13 mouse cellular contexts compared by ENCODE assay signal in genomic region chr6:41194464-41194863, GRCm38 (mm10).
A peak's percentile ranks its signal among the peaks of the same experiment; 100 is the strongest.
DNase-seq lines count a peak whose midpoint lies in the region; ATAC-seq lines count a peak whose summit lies in the region.
"Had no signal": no experiment of that assay in that cellular context is flagged by ENCODE, and none has a peak within 500 bp of the region (broad histone marks: within the 10 kb centered on the region; RNA-seq: fewer than 3 reads in every experiment).

No protein-coding gene starts in this region.

- DNase-seq in hindbrain, embryonic 11.5 days (ENCODE audit: low spot score) = peak; percentile 12
- DNase-seq in hindbrain, embryonic 10.5 days (ENCODE audit: low spot score) = no peak
- DNase-seq in 416B (ENCODE audit: low read depth) = peak; percentile 73
- DNase-seq in R1 (ENCODE audit: low read depth, low spot score) = peak; percentile 25
- no peak for DNase-seq in adrenal gland, postnatal 10 days
- DNase-seq in ovary, postnatal 36 days (ENCODE audit: low spot score) = no peak
- no peak for DNase-seq in adrenal gland, postnatal 14 days
- DNase-seq: adrenal gland, postnatal 25 days; cerebellum, postnatal 14 days; kidney, adult 18-20 months; right cerebral cortex, adult 18-20 months had no signal

- H3K4me2 ChIP-seq in hindbrain, embryonic 11.5 days (replicated peaks; ENCODE audit: low read depth, low read length) = no peak overlapping the region
- H3K4me2 ChIP-seq: lung, embryonic 15.5 days had no signal

- H3K27me3 ChIP-seq in hindbrain, embryonic 11.5 days (ENCODE audit: control insufficient read depth, insufficient read depth, low read length) = no peaks in the 10 kb centered on the region
- no peaks in the 10 kb centered on the region for H3K27me3 ChIP-seq in hindbrain, embryonic 10.5 days (ENCODE audit: insufficient read depth, poor library complexity, severe bottlenecking)
- H3K27me3 ChIP-seq: lung, embryonic 15.5 days had no signal

- H3K27ac ChIP-seq in hindbrain, embryonic 11.5 days (ENCODE audit: low read depth, low read length) = no peak overlapping the region
- no peak overlapping the region for H3K27ac ChIP-seq in hindbrain, embryonic 10.5 days
- H3K27ac ChIP-seq: lung, embryonic 15.5 days had no signal

- 21% methylated on average over 1 of the region's 1 CpGs for WGBS in hindbrain, embryonic 11.5 days
- WGBS in hindbrain, embryonic 10.5 days = 32% methylated on average over 1 of the region's 1 CpGs

- no peak overlapping the region for H3K4me3 ChIP-seq in hindbrain, embryonic 11.5 days (ENCODE audit: low read depth, low read length)
- H3K4me3 ChIP-seq in hindbrain, embryonic 10.5 days = no peak overlapping the region
- H3K4me3 ChIP-seq: lung, embryonic 15.5 days had no signal

- H3K36me3 ChIP-seq in hindbrain, embryonic 11.5 days (ENCODE audit: control insufficient read depth, insufficient read depth, low read length) = no peaks in the 10 kb centered on the region
- no peaks in the 10 kb centered on the region for H3K36me3 ChIP-seq in hindbrain, embryonic 10.5 days
- H3K36me3 ChIP-seq: lung, embryonic 15.5 days had no signal

- no peak for ATAC-seq in hindbrain, embryonic 11.5 days (ENCODE audit: low FRiP score)
- ATAC-seq in megakaryocyte, adult 5-6 weeks (ENCODE audit: poor library complexity, severe bottlenecking) = peak; percentile 72

- no peak overlapping the region for H3K9ac ChIP-seq in hindbrain, embryonic 11.5 days (ENCODE audit: low read depth, low read length)
- H3K9ac ChIP-seq: lung, embryonic 15.5 days had no signal

- H3K9me3 ChIP-seq in hindbrain, embryonic 11.5 days (ENCODE audit: control insufficient read depth, low read length) = no peaks in the 10 kb centered on the region
- H3K9me3 ChIP-seq in hindbrain, embryonic 10.5 days = no peaks in the 10 kb centered on the region
- H3K9me3 ChIP-seq: lung, embryonic 15.5 days had no signal

- H3K4me1 ChIP-seq in hindbrain, embryonic 11.5 days (replicated peaks; ENCODE audit: control insufficient read depth, insufficient read depth, low read length) = no peaks in the 10 kb centered on the region
- H3K4me1 ChIP-seq in hindbrain, embryonic 10.5 days (replicated peaks) = no peaks in the 10 kb centered on the region
- H3K4me1 ChIP-seq: lung, embryonic 15.5 days had no signal

Comparison
In these comparisons a context has a peak if more than half of its experiments do, and no peak if none do; other contexts are left out.
1. DNase-seq: peak in hindbrain, embryonic 11.5 days (single experiment), 416B (single experiment) and R1 (single experiment); none in hindbrain, embryonic 10.5 days (single experiment), adrenal gland, postnatal 10 days (single experiment), ovary, postnatal 36 days (single experiment) and adrenal gland, postnatal 14 days (single experiment).